Mouse (Mus musculus): Measurements from ENCODE around the gene Ubr7.

- no peak for TF ChIP-seq ZC3H11A (IDR thresholded peaks at IDR 0.05; ENCODE audit: low read depth, low read length)
- TF ChIP-seq GABPA (IDR thresholded peaks at IDR 0.05; ENCODE audit: insufficient replicate concordance, low read depth, low read length), result no peak
- TF ChIP-seq CHD2 (IDR thresholded peaks at IDR 0.05; ENCODE audit: low read length), result no peak
- no peak for TF ChIP-seq POLR2A (IDR thresholded peaks at IDR 0.05; ENCODE audit: low read depth, low read length)
- TF ChIP-seq CTCF (conservative IDR thresholded peaks at IDR 0.05 in 1 of 2, IDR thresholded peaks at IDR 0.05 in 1 of 2; ENCODE audit: low read depth in 2 of 2, low read length in 2 of 2), result no peak
- TF ChIP-seq NELFE (IDR thresholded peaks at IDR 0.05; ENCODE audit: low read depth, low read length), result no peak
- no peak for TF ChIP-seq TCF12 (IDR thresholded peaks at IDR 0.05; ENCODE audit: low read depth, low read length)
- TF ChIP-seq NRF1 (IDR thresholded peaks at IDR 0.05; ENCODE audit: low read depth, low read length), result no peak
- no peak for TF ChIP-seq EP300 (IDR thresholded peaks at IDR 0.05; ENCODE audit: low read length)
- no peak for TF ChIP-seq MYC (IDR thresholded peaks at IDR 0.05; ENCODE audit: low read depth, low read length)
- no peak for TF ChIP-seq KAT2A (IDR thresholded peaks at IDR 0.05; ENCODE audit: insufficient replicate concordance, low read length)
- TF ChIP-seq IRF4 (IDR thresholded peaks at IDR 0.05; ENCODE audit: low read depth, low read length), result no peak
Measured at GRCm38 (mm10) chr12:102826399-102826798, 68.6 kb downstream of the Ubr7 start.

All from CH12.LX (cell line).